Mouse (Mus musculus) inflammation-experienced regulatory T-cells, adult 6 months (primary cell): ENCODE measurements around the gene Adam30. TPM values are rescaled to one million over a fixed set of nuclear protein-coding genes. Genes with fewer than 3 reads are reported as not detected.

Source experiments
- ATAC-seq: one replicate; pipeline ENCODE4 v1.8.0; 2017
- polyA plus RNA-seq, 3 experiments: library from polyadenylated mRNA; unstranded; fragments of 100-300 nt; shearing (Covaris generic); gene quantifications; one replicate each; pipeline ENCODE4 v1.2.1; 2017

Adam30 gene
- polyA plus RNA-seq, 3 experiments from 2014 or later = not detected

DNA sequence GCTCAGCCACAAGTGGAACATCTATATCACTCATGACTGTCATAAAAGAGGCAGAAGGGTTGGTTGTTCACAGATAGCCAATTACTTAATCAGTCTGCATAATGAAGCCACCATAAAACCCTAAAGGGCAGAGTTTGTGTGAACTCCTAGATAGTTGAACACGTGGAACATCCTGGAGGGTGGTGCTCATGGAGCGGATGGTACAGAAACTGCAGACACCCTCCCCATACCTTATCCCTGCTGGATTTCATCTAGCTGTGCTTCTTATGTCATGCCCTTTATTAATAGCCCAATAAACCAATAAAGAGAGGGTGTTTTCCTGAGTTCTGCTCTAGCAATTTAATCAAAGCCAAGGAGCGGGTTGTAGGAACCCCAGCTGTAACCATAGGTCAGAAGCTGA is 27.3 kb downstream of the Adam30 start:
- no peak for ATAC-seq

GRCm38 (mm10) chr3:98197711-98198532 is 37.5 kb downstream of the Adam30 start:
- no peak for ATAC-seq

DNA sequence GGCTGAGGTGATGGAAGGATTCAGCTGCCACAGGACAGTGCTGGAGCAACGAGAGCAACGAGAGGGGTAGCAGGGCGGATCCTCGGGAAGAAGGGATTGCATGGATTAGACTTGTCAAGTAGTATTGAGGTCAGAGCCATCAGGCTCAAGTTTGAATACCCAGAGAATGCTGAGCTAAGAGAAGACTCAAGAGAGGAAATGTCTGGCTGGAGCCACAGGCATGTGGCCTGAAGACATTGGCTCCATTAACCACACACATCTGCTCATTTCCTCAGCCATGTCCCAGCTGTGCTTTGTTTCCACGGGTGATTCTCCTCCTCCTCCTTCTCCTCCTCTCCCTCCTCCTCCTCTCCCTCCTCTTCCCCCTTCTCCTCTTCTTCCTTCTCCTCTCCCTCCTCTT is 39.3 kb downstream of the Adam30 start:
- ATAC-seq = no peak

- ATAC-seq = no peak
These were observed 42.9 kb downstream of the Adam30 start for GRCm38 (mm10) chr3:98203282-98203681.

DNA sequence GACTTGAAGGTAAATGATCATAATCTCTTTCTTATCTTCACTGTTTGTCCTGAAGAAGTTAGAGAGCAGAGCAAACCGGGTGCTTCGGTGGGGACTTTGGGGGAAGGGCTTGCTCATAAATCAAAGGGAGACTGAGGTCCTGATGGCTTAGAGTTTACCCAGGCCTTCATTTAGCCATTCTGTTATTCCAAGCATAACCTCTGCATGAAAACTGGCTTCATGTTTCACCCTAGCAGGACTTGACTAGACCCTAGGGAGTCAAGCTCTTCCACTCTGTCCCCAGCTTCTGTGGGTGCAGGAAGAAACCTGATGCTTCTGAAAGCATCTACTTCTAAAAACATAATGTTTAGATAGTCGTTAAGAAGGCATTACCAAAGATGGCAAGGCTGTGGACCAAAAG is 46.5 kb downstream of the Adam30 start:
- ATAC-seq = no peak

DNA sequence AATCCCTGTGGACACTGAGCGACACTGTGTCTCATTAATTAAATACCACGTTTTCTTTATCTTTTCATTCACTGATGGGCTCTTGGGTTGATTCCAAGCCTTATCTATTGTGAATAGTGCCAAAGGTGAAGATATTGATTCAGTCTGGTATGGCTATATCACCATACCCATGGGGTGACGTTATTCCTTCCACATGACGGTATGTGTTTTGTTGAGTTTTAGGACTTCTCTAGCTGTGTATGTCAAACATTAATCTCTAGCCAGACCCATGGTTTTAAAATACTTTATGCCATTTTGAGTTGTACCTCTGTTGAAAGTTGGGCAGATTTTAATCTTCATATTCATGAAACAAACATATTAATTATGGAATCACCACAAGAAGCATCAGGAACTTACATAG is 48.7 kb downstream of the Adam30 start:
- ATAC-seq = no peak

- ATAC-seq = no peak
These were observed 50.4 kb downstream of the Adam30 start for GRCm38 (mm10) chr3:98210860-98211259.

GRCm38 (mm10) chr3:98211301-98212081 is 51.1 kb downstream of the Adam30 start:
- ATAC-seq = no peak

Other genes with a start within 250 kb of the Adam30 start
- gene Notch2, start 147.1 kb upstream of the Adam30 start, polyA plus RNA-seq = 10 to 100 TPM; 13.2 to 20.4 (median 15.1) TPM
- not detected for gene Reg4, start 61.5 kb downstream of the Adam30 start, polyA plus RNA-seq
- gene Hmgcs2, start 119.8 kb downstream of the Adam30 start, polyA plus RNA-seq = not detected
- gene Phgdh, start 179.4 kb downstream of the Adam30 start, polyA plus RNA-seq = 100 to 1,000 TPM in 2 of 3 experiments, 10 to 100 TPM in 1; 88.7 to 105 (median 101) TPM
- not detected for gene Zfp697, start 221.8 kb downstream of the Adam30 start, polyA plus RNA-seq